Mouse (Mus musculus): ENCODE results near the gene Cyp46a1.

DNA sequence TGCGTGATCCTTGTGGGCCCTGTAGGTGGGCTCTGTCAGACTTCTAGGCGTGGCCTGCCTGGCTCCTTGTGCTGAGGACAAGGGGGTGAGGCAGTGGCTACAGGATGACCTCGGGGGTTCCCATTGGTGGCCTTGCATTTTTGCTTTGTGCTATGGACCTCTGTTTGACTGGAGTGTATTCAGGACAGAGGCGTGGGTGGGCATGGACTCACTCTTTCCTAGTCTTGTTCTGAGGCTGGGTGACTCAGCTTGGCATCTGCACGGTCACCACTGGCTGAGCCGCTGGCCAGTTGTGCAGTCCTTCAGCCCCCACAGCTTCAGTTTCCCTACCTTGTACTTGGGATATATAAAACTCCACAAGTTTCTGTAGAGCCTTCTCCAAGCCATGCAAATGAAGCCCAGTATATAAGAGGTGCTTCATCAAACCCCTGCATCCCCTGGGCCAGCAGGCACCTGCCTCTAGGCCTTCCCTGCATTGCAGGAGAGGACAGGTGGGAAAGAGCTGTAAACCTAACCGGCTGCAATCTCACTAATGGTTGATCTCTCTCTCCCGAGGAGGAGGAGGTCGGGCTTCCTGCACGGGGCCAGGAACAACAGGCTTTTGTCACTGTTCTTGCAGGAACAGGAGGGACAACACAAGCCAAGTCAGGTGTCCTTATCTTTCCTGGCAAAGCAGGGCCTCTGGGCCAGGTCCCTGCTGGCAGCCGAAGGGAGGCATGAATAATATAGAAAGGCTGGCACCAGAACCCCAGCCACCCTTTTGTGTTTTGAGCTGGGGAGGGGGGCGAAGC, 58.3 kb downstream of the Cyp46a1 start:
- TF ChIP-seq CTCF (IDR thresholded peaks at IDR 0.05; ENCODE audit: control insufficient read depth, insufficient read depth, low read length) (no peak), POLR2A (IDR thresholded peaks at IDR 0.05; ENCODE audit: borderline replicate concordance, control insufficient read depth, low read depth, low read length) (no peak)

All from bone marrow, adult 2 months (tissue).